Mouse (Mus musculus): Measurements from ENCODE around the gene Bdh1. TPM values are rescaled to one million over a fixed set of nuclear protein-coding genes. Genes with fewer than 3 reads are reported as not detected.
"Not testable (repeated sequence)": the region's sequence is repeated elsewhere in the genome, so short reads cannot be mapped to it uniquely, and the experiment has no call there.

The Bdh1 gene
- 105 and 113 TPM in 2 replicates for polyA plus RNA-seq (2015; fragmentation: Nextera tagmentation; extraction: Ambion mirVana)

DNA sequence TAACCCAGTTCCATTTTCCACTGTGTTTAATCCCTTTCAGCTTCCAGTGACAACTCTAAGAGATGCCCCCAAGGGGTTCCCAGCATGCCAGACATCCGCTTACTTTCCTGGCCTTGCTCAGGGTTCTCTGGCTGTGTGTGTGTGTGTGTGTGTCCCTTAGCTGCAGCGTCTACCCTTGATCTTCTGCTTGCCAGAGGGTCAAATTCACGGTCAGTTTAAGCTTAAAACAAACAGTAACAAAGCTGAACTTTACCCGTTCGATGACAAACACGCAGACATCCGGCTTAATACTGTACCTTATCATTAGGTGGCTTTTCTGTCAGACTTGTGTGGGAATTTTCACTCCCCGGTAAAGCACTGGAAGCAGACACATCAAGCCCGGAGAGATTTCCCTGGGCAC is at the start of gene Bdh1:
Gene Bdh1 (plus strand): TSS at position 281 of the 400 bp plus-strand sequence.
- Histone ChIP-seq H3K36me3 (replicated peaks) (no peaks in the 10 kb centered on the region), H3K4me2 (no peak within 1 kb of the TSS), H3K9ac (no peak within 1 kb of the TSS), H3K4me3 (no peak within 1 kb of the TSS), H3K27me3 (replicated peaks) (peaks cover 7% of the 10 kb centered on the region), H3K27ac (no peak within 1 kb of the TSS), H3K4me1 (no peaks in the 10 kb centered on the region), H3K9me3 (no peaks in the 10 kb centered on the region)
- 69% methylated on average over 9 of the region's 9 CpGs for WGBS
- no peak for ATAC-seq (replicated peaks)

DNA sequence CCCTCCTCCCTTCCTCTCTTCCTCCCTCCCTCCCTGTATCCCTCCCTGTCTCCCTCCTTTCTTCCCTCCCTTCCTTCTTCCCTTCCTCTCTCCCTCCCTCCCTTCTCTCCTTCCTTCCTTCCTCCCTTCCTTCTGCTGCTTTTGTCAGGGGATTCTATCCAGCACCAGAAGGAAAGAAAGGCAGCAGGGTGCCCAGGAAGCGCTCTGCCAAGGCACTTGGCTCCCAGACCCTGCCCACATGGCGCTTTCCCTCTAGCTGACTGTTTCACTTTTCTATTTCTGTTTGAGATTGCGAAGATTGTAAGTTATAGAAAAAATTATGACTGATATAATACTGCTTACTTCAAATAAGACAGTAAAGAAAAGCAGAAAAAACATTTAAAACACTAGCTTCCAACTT is 49.8 kb upstream of the Bdh1 start:
- not testable (repeated sequence) for H3K9ac ChIP-seq; ATAC-seq (replicated peaks); H3K4me1 ChIP-seq; H3K27me3 ChIP-seq (replicated peaks); H3K9me3 ChIP-seq; H3K36me3 ChIP-seq (replicated peaks); H3K4me3 ChIP-seq; H3K27ac ChIP-seq; H3K4me2 ChIP-seq
- WGBS, result 88% methylated on average over 3 of the region's 3 CpGs

DNA sequence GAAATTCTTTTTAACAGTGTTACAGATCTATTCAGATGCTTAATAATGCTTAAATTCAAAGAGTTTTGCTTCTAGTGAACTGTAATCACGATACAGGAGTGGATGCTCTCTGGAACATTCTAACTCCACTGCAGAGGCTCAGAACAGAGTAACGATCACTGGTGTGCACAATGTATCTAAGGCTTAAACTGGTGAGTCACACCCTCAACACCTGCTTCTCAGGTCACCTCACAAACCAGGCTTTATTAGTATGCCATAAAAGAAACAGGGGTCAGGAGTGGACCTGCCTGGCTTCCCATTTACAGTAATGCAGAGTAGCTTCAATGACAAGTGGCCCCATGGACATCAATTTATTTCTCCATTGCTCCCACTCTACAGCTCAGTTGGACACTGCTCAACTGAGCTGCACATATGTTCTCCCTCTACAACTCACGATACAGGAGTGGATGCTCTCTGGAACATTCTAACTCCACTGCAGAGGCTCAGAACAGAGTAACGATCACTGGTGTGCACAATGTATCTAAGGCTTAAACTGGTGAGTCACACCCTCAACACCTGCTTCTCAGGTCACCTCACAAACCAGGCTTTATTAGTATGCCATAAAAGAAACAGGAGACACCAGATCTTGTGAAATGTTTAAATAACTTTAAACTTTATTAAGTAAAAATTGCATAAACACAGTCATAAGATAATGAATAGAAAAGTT is 46.0 kb upstream of the Bdh1 start:
- H3K27ac ChIP-seq; H3K4me1 ChIP-seq; H3K9me3 ChIP-seq; ATAC-seq (replicated peaks); H3K4me3 ChIP-seq; H3K4me2 ChIP-seq; H3K9ac ChIP-seq; H3K36me3 ChIP-seq (replicated peaks); H3K27me3 ChIP-seq (replicated peaks): not testable (repeated sequence)
- 82% methylated on average over 4 of the region's 4 CpGs for WGBS

DNA sequence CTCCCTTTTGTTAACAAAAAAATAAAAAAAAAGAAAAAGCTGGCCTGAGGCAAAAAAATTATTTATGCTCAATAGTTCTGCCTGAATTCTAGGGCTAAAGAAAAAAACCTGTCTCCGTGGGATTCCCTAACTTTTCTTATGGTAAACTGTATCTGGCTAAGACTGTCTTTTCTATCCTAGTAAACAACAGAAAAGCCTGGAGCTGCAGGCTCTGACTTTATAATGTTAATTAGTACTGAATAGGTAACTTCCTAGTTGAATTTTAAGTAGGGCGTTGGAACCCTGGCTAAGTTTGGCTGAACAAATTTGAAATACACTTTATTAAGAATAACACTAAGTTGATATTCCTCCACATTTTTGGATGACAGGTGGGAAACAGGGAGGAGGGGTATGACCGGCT is 33.8 kb upstream of the Bdh1 start:
- H3K9me3 ChIP-seq; ATAC-seq (replicated peaks); H3K27me3 ChIP-seq (replicated peaks); H3K36me3 ChIP-seq (replicated peaks); H3K4me2 ChIP-seq; H3K27ac ChIP-seq; H3K9ac ChIP-seq; H3K4me3 ChIP-seq; H3K4me1 ChIP-seq: not testable (repeated sequence)
- 67% methylated on average over 3 of the region's 3 CpGs for WGBS

DNA sequence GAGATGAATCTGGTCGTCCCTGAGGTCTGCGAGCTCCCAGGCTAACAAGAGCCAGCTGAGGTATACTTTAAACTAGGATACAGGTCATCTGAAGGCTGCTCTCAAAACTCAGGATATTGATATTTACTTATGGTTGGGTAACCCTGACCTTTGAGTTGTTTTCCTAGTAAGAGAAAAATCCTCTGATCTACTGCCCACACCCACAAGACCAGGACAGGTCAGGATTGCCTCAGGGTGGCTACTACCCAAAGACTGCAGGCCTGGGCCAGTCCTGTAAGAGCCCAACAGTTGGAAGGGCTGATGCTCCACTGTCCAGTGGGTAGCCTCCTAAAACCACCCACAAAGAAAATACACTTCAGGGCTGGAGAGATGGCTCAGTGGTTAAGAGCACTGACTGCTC is 22.8 kb upstream of the Bdh1 start:
- no peak overlapping the region for H3K4me2 ChIP-seq
- H3K4me3 ChIP-seq, result no peak overlapping the region
- no peaks in the 10 kb centered on the region for H3K36me3 ChIP-seq (replicated peaks)
- ATAC-seq (replicated peaks), result no peak
- no peaks in the 10 kb centered on the region for H3K27me3 ChIP-seq (replicated peaks)
- no peaks in the 10 kb centered on the region for H3K4me1 ChIP-seq
- WGBS, result 77% methylated on average over 2 of the region's 2 CpGs
- no peak overlapping the region for H3K9ac ChIP-seq
- H3K27ac ChIP-seq, result no peak overlapping the region
- no peaks in the 10 kb centered on the region for H3K9me3 ChIP-seq

DNA sequence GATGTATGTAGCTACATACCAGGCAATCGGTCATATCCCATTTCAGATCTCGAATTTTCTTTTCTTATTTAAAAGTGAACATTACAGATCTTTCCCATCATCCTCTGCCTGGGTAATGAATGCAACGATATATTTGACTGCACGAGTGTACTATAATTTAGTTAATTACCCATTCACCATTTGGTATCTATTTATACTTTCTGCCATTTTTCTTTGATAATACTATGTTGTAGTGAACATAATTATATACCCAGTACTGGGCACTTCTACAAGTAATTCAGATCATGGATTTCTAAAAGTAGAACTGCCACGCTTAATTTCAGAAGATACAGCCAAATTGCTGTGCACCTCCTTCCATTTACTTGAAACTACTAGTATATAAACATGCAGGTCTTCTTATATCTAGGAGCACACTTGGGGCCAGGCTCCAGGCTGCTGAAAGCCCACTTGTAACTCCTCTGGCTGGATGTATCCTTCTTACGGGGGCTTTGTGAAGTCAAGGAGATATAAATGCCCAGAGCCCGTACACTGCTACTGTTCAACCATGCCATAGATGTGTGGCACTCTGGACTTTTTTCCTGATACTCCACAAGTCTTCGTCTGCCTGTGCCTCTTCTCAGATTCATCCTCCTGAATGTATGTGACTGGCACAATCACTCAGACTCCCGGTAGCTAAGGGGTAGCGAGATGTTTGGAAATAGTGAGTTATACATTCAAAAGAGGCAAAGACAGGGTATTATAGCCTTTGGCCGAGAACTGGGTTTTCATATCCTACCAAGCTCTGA is 21.0 kb upstream of the Bdh1 start:
- 92% methylated on average over 11 of the region's 11 CpGs for WGBS
- Histone ChIP-seq H3K27ac (no peak overlapping the region), H3K9ac (no peak overlapping the region), H3K4me3 (no peak overlapping the region), H3K4me1 (no peaks in the 10 kb centered on the region), H3K4me2 (no peak overlapping the region), H3K9me3 (no peaks in the 10 kb centered on the region), H3K27me3 (replicated peaks) (no peaks in the 10 kb centered on the region), H3K36me3 (replicated peaks) (no peaks in the 10 kb centered on the region)
- ATAC-seq (replicated peaks), result no peak

DNA sequence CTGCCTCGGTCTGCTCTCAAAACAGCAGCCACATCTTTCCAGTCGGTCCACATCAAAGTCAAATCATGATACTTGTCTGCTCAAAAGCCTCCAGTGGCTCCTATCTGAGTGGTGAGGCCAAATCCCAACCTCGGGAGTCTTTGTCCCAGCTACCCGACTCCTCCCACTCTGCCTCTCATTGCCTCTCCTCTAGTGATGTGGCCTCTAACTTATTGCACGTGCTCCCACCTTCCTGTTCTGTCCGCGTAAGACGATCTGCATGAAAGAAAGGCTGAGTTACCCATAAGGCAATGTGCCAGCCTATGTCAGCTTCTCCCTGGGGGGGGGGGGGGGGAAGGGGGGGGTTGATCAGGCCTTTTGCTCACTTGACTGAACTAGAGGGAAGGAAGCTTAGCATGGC is 20.0 kb upstream of the Bdh1 start:
- no peak for ATAC-seq (replicated peaks)
- H3K27me3 ChIP-seq (replicated peaks), result no peaks in the 10 kb centered on the region
- WGBS, result 46% methylated on average over 8 of the region's 8 CpGs

DNA sequence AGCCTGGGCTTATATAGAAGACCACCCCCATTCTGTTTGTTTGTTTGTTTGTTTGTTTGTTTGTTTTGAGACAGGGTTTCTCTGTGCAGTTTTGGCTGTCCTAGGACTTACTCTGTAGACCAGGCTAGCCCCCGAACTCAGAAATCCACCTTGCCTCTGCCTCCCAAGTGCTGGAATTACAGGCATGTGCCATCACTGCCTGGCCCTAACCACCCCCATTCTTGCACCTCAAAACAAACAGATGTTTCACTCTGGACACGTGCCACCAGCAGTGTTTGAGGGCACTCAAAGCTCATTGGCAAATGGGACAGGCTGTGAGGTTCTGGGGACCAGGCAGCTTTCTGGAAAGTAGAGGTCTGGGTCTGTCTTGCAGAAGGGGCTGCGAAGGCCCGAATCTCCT is 18.1 kb upstream of the Bdh1 start:
- H3K9ac ChIP-seq, result no peak overlapping the region
- H3K27ac ChIP-seq, result no peak overlapping the region
- H3K27me3 ChIP-seq (replicated peaks), result no peaks in the 10 kb centered on the region
- H3K9me3 ChIP-seq, result no peaks in the 10 kb centered on the region
- no peak overlapping the region for H3K4me3 ChIP-seq
- no peaks in the 10 kb centered on the region for H3K4me1 ChIP-seq
- H3K36me3 ChIP-seq (replicated peaks), result no peaks in the 10 kb centered on the region
- H3K4me2 ChIP-seq, result no peak overlapping the region
- 93% methylated on average over 4 of the region's 4 CpGs for WGBS
- ATAC-seq (replicated peaks), result no peak

More for the DNA sequence above, 20.0 kb upstream of the Bdh1 start:
- H3K36me3 ChIP-seq (replicated peaks), result no peaks in the 10 kb centered on the region
- H3K9me3 ChIP-seq, result no peaks in the 10 kb centered on the region
- no peak overlapping the region for H3K27ac ChIP-seq
- no peaks in the 10 kb centered on the region for H3K4me1 ChIP-seq
- no peak overlapping the region for H3K9ac ChIP-seq
- H3K4me3 ChIP-seq, result no peak overlapping the region
- no peak overlapping the region for H3K4me2 ChIP-seq

DNA sequence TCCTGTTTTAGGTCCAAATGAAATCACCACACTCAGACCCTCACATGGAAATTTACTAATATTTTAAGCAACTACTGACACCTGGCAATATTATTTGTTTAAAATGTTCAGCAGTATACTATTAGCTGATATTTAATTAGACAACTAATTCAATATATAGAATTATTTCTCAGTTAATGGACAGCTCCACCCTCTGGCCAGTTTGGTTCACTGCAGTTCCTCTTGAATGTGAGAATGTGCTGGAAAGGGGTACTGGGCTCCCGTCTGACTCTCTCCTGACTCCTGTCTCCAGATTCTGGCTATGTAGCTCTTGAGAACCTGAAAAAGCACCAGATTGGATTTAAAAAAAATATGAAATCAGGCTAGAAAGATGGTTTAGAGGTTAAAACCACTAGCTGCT is 17.0 kb upstream of the Bdh1 start:
- no peak overlapping the region for H3K27ac ChIP-seq
- ATAC-seq (replicated peaks), result no peak
- WGBS, result 74% methylated on average over 1 of the region's 1 CpGs

DNA sequence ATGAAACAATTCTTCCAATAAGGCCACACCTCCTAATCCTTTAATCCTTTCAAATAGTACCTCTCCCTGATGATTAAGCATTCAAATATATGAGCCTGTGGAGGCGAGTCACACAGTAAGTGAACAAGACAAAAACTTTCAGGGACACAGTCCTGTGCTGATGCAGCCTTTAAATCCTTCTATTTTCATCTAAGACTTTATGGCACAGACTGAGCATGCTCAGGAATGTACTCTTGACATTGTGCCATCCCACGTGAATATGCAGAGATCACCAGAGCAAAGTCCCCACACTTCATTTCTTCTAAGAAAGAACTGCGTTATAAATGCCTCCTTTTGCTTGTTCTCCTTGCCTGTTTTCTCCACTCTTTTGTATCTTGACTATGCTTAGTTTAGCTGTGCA is 14.2 kb upstream of the Bdh1 start:
- H3K9ac ChIP-seq, result no peak overlapping the region
- no peak overlapping the region for H3K27ac ChIP-seq
- H3K9me3 ChIP-seq, result no peaks in the 10 kb centered on the region
- no peaks in the 10 kb centered on the region for H3K4me1 ChIP-seq
- 50% methylated on average over 3 of the region's 3 CpGs for WGBS
- H3K36me3 ChIP-seq (replicated peaks), result no peaks in the 10 kb centered on the region
- no peak overlapping the region for H3K4me3 ChIP-seq
- H3K27me3 ChIP-seq (replicated peaks), result no peaks in the 10 kb centered on the region
- no peak overlapping the region for H3K4me2 ChIP-seq
- ATAC-seq (replicated peaks), result no peak

More for the DNA sequence above, 17.0 kb upstream of the Bdh1 start:
- Histone ChIP-seq H3K36me3 (replicated peaks) (no peaks in the 10 kb centered on the region), H3K27me3 (replicated peaks) (no peaks in the 10 kb centered on the region), H3K4me1 (no peaks in the 10 kb centered on the region), H3K9me3 (no peaks in the 10 kb centered on the region), H3K4me3 (no peak overlapping the region), H3K4me2 (no peak overlapping the region), H3K9ac (no peak overlapping the region)

DNA sequence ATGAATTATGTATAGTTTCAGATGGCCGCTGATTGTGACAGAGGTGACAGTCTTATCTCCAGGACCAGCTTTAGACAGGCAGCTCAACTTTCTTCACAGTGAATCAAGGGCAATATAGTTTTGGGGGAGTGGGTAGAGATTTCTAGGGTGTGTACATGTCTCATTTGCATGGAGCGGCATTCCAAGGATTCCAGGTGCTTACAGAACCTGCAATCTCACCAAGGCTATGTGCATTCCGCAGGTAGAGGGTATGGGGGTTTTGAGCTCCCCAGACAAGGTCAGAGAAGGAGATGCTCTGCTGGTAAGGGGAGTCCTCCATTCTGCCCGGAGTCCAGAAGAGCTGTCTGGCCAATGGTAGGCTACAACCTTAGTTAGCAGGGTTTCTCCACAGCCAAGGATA is 11.1 kb upstream of the Bdh1 start:
- no peak overlapping the region for H3K27ac ChIP-seq
- H3K4me1 ChIP-seq, result no peaks in the 10 kb centered on the region
- no peak overlapping the region for H3K4me2 ChIP-seq
- H3K27me3 ChIP-seq (replicated peaks), result no peaks in the 10 kb centered on the region
- no peak overlapping the region for H3K9ac ChIP-seq
- no peak overlapping the region for H3K4me3 ChIP-seq
- ATAC-seq (replicated peaks), result no peak
- WGBS, result 86% methylated on average over 4 of the region's 4 CpGs
- no peaks in the 10 kb centered on the region for H3K36me3 ChIP-seq (replicated peaks)
- H3K9me3 ChIP-seq, result no peaks in the 10 kb centered on the region

DNA sequence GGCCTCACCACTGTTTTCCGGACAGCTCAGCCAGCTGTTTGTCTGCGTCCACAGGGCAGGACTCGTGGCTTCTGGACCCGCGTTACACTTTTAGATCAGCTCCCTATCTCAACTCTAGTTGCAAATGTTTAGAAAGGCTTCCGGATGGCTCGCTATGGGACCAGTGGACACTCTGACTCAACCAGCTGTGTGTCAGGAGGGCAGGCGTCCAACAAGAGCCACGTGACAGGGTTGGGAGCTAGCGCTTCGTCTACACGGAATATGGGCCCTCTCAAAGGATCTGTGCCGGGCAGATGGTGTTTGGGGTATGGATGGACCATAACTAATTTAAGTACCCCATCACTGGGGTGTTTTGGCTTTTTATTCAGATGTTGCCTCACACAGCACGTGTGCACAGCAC is 9.8 kb upstream of the Bdh1 start:
- H3K4me2 ChIP-seq, result no peak overlapping the region
- H3K9me3 ChIP-seq, result no peaks in the 10 kb centered on the region
- ATAC-seq (replicated peaks), result no peak
- H3K4me3 ChIP-seq, result no peak overlapping the region
- H3K36me3 ChIP-seq (replicated peaks), result no peaks in the 10 kb centered on the region
- no peaks in the 10 kb centered on the region for H3K4me1 ChIP-seq
- H3K9ac ChIP-seq, result no peak overlapping the region
- H3K27ac ChIP-seq, result no peak overlapping the region
- no peaks in the 10 kb centered on the region for H3K27me3 ChIP-seq (replicated peaks)
- 77% methylated on average over 14 of the region's 14 CpGs for WGBS

DNA sequence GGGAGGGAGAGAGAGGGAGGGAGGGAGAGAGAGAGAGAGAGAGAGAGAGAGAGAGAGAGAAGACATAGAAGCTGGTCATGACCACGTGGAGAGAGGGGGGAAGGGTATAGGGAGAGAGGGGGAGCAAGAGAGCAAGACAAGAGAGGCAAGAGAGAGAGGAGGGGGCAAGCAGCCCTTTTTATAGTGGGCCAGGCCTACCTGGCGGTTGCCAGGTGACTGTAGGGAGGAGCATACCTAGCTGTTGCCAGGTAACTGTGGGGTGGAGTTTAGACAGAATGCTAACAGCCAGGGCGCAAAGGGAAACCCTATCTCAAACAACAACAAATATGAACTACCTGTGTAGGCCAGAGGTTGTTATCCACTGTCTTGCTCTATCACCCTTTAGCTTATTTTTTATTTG is 8.3 kb upstream of the Bdh1 start:
- no peak overlapping the region for H3K4me2 ChIP-seq
- no peak for ATAC-seq (replicated peaks)
- 62% methylated on average over 3 of the region's 3 CpGs for WGBS

More for the DNA sequence above, 8.3 kb upstream of the Bdh1 start:
- no peaks in the 10 kb centered on the region for H3K36me3 ChIP-seq (replicated peaks)
- no peaks in the 10 kb centered on the region for H3K4me1 ChIP-seq
- H3K9me3 ChIP-seq, result no peaks in the 10 kb centered on the region
- no peak overlapping the region for H3K4me3 ChIP-seq
- H3K9ac ChIP-seq, result no peak overlapping the region
- no peak overlapping the region for H3K27ac ChIP-seq
- H3K27me3 ChIP-seq (replicated peaks), result no peaks in the 10 kb centered on the region
